Mouse (Mus musculus): ENCODE measurements around the gene Sntb2. TPM values are rescaled to one million over a fixed set of nuclear protein-coding genes. Genes with fewer than 3 reads are reported as not detected.
A peak's percentile ranks its signal among the peaks of the same experiment; 100 is the strongest.
"Not testable (repeated sequence)": the region's sequence is repeated elsewhere in the genome, so short reads cannot be mapped to it uniquely, and the experiment has no call there.

The Sntb2 gene
- polyA plus RNA-seq, 1 experiment from 2014 or later: 18.4 TPM

- 86% methylated on average over 7 of the region's 7 CpGs for WGBS
- Histone ChIP-seq H3K9ac (no peak overlapping the region), H3K9me3 (no peaks in the 10 kb centered on the region), H3K4me3 (no peak overlapping the region), H3K27ac (no peak overlapping the region), H3K36me3 (peaks cover 74% of the 10 kb centered on the region), H3K4me2 (replicated peaks) (no peak overlapping the region), H3K27me3 (no peaks in the 10 kb centered on the region), H3K4me1 (no peaks in the 10 kb centered on the region)
- no peak for ATAC-seq (ENCODE audit: insufficient number of reproducible peaks, insufficient read depth, low FRiP score, low TSS enrichment)
These were observed 27.3 kb upstream of the Sntb2 start for GRCm38 (mm10) chr8:106908291-106908690.

- Histone ChIP-seq H3K4me2 (replicated peaks) (no peak overlapping the region), H3K27ac (no peak overlapping the region), H3K9ac (no peak overlapping the region), H3K9me3 (no peaks in the 10 kb centered on the region), H3K4me3 (no peak overlapping the region), H3K27me3 (no peaks in the 10 kb centered on the region), H3K36me3 (peaks cover 72% of the 10 kb centered on the region), H3K4me1 (no peaks in the 10 kb centered on the region)
- ATAC-seq (ENCODE audit: insufficient number of reproducible peaks, insufficient read depth, low FRiP score, low TSS enrichment): no peak
- 95% methylated on average over 10 of the region's 10 CpGs for whole genome bisulfite sequencing
These were observed 21.9 kb upstream of the Sntb2 start for GRCm38 (mm10) chr8:106913631-106914030.

- Histone ChIP-seq H3K9ac (no peak overlapping the region), H3K27ac (no peak overlapping the region), H3K36me3 (peaks cover 81% of the 10 kb centered on the region), H3K27me3 (no peaks in the 10 kb centered on the region), H3K4me2 (replicated peaks) (no peak overlapping the region), H3K4me3 (no peak overlapping the region), H3K4me1 (no peaks in the 10 kb centered on the region), H3K9me3 (no peaks in the 10 kb centered on the region)
- no peak for ATAC-seq (ENCODE audit: insufficient number of reproducible peaks, insufficient read depth, low FRiP score, low TSS enrichment)
- 89% methylated on average over 8 of the region's 8 CpGs for WGBS
These were observed 15.7 kb upstream of the Sntb2 start for GRCm38 (mm10) chr8:106919721-106920394.

DNA sequence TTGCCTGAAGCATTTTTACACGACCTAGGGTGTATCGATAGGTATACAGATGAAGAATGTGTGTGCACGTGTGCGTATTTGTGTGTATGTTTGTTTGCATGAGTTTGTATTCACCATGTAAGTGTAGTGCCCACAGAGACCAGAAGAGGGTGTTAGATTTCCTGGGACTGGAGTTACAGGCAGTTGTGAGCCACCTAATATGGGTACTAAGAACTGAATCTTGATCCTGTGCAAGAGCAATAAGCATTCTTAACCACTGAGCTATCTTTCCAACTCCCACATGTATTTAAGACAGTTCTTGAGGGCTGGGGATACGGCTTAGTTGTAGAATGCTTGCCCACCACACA lies 15.2 kb upstream of the Sntb2 start:
- 93% methylated on average over 5 of the region's 5 CpGs for WGBS
- Histone ChIP-seq H3K4me3 (no peak overlapping the region), H3K9ac (no peak overlapping the region), H3K27ac (no peak overlapping the region), H3K4me1 (no peaks in the 10 kb centered on the region), H3K4me2 (replicated peaks) (no peak overlapping the region), H3K9me3 (no peaks in the 10 kb centered on the region), H3K36me3 (peaks cover 76% of the 10 kb centered on the region), H3K27me3 (no peaks in the 10 kb centered on the region)
- ATAC-seq (ENCODE audit: insufficient number of reproducible peaks, insufficient read depth, low FRiP score, low TSS enrichment): no peak

GRCm38 (mm10) chr8:106924057-106924456 lies 11.5 kb upstream of the Sntb2 start:
- Histone ChIP-seq H3K27me3 (no peaks in the 10 kb centered on the region), H3K9ac (no peak overlapping the region), H3K4me3 (no peak overlapping the region), H3K4me2 (replicated peaks) (no peak overlapping the region), H3K9me3 (no peaks in the 10 kb centered on the region), H3K27ac (no peak overlapping the region), H3K4me1 (peaks cover under 1% of the 10 kb centered on the region; the same call in 1 of the 2 replicates), H3K36me3 (peaks cover 39% of the 10 kb centered on the region)
- no peak for ATAC-seq (ENCODE audit: insufficient number of reproducible peaks, insufficient read depth, low FRiP score, low TSS enrichment)
- 88% methylated on average over 4 of the region's 4 CpGs for WGBS

DNA sequence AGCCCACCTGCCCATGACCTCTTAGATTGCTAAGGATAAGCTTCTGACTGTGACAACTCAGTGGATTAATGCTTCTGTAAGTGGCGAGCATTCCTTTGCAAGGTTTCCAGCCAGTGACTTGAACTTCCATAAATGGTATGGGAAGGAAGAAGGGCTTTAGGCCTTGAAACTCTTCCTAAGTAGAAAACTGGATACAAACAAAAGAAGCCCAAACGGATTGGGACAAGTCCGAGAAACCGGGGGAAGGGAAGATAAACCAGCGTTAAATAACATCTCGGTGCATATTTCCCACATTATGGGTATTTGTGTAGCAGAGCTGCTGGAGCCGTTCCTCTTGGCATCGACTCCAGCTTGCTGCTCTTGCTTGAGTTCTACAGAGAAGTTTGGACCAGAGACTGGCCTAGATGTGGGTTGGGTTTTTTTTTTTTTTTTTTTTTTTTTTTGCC lies 10.6 kb upstream of the Sntb2 start:
- no peaks in the 10 kb centered on the region for H3K27me3 ChIP-seq
- 82% methylated on average over 8 of the region's 8 CpGs for WGBS
- H3K27ac ChIP-seq: no peak overlapping the region

GRCm38 (mm10) chr8:106925446-106925845 lies 10.1 kb upstream of the Sntb2 start:
- Histone ChIP-seq H3K9me3 (no peaks in the 10 kb centered on the region), H3K4me2 (replicated peaks) (no peak overlapping the region), H3K4me1 (peaks cover 10% of the 10 kb centered on the region), H3K27me3 (no peaks in the 10 kb centered on the region), H3K9ac (no peak overlapping the region), H3K36me3 (peaks cover 26% of the 10 kb centered on the region), H3K27ac (no peak overlapping the region), H3K4me3 (no peak overlapping the region)
- ATAC-seq (ENCODE audit: insufficient number of reproducible peaks, insufficient read depth, low FRiP score, low TSS enrichment): no peak
- WGBS: 92% methylated on average over 4 of the region's 4 CpGs

More for the DNA sequence above, 10.6 kb upstream of the Sntb2 start:
- Histone ChIP-seq H3K9ac (no peak overlapping the region), H3K9me3 (no peaks in the 10 kb centered on the region), H3K4me2 (replicated peaks) (no peak overlapping the region), H3K4me3 (no peak overlapping the region), H3K4me1 (peaks cover 9% of the 10 kb centered on the region), H3K36me3 (peaks cover 31% of the 10 kb centered on the region)
- no peak for ATAC-seq (ENCODE audit: insufficient number of reproducible peaks, insufficient read depth, low FRiP score, low TSS enrichment)

DNA sequence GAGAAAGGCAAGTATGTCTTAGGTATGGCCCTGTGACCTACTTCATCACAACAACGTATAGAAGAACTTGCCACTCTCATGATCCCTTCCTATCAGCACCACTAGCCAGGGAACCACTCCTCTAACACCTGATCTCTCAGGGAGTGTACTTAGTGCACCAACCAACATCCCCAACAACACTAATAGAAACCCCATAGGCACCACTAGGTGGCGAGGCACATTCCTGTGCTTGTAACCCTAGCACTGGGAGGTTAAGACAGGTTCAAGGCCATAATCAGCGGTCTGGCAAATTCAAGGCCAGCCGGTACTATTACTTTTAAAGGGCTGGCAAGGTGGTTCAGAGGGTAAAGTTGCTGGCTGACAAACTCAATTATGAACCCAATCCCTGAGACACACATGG lies 8.3 kb upstream of the Sntb2 start:
- H3K9me3 ChIP-seq: no peaks in the 10 kb centered on the region

DNA sequence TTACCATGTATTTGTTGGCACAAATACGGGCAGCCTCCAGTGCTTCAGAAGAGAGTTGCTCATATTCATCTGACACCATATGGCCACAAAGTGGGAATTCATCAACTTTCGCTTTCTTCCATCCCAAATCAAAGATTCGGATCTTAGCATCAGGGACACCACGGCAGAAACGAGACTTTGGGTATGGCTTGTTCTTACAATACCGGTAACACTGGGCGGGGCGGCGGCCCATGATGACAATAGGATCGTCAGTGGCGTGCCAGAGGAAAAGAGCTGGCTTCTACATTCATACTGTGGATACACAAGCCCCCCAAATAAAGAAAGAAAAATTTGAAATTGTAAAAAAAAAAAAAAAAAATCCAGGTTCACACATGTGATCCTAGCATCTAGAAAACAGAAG lies 7.4 kb upstream of the Sntb2 start:
- H3K9me3 ChIP-seq; H3K4me3 ChIP-seq; H3K4me2 ChIP-seq (replicated peaks); ATAC-seq (ENCODE audit: insufficient number of reproducible peaks, insufficient read depth, low FRiP score, low TSS enrichment); H3K36me3 ChIP-seq; H3K27ac ChIP-seq; H3K9ac ChIP-seq; H3K27me3 ChIP-seq: not testable (repeated sequence)
- peaks cover 14% of the 10 kb centered on the region for H3K4me1 ChIP-seq
- WGBS: 94% methylated on average over 11 of the region's 11 CpGs

More for the DNA sequence above, 8.3 kb upstream of the Sntb2 start:
- H3K4me1 ChIP-seq: peaks cover 11% of the 10 kb centered on the region
- H3K9ac ChIP-seq: no peak overlapping the region
- H3K4me3 ChIP-seq: no peak overlapping the region
- H3K27ac ChIP-seq: no peak overlapping the region
- H3K27me3 ChIP-seq: no peaks in the 10 kb centered on the region
- ATAC-seq (ENCODE audit: insufficient number of reproducible peaks, insufficient read depth, low FRiP score, low TSS enrichment): no peak
- peaks cover 12% of the 10 kb centered on the region for H3K36me3 ChIP-seq
- 50% methylated on average over 4 of the region's 4 CpGs for WGBS
- no peak overlapping the region for H3K4me2 ChIP-seq (replicated peaks)

DNA sequence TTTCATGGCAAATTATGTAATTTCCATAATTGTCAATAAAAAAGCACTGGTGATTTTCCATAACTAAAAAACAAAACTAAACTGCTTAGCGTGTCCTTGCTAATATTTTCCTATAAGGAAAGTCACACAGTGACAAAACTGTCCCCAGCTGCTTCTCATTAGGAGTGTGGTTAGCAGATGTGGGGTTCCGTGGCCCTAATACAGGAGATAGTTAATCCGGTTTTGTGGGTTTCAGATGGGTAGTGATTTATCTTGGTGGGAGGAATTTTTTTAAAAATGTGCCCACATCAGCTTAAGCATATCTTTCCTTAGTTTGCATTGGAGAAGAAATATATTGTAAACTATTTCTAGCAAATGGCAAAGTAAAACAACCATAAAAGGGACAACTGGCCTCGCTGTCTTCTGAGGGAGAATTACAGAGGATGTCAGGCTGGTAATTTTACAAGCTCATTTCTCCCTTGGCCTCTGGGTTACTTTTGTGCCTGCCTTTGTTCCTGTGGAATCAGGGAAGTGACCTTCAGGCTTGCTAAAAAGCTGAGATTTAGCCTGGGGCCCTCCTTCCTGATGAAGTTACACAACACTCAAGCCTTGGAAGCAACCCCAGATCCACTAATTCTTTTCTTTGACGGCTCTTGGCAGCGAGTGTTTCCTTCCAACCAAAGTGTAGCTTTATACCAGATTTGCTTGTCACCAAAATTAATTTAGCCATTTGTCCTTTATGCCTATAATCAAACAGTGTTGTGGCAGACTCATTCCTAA lies 6.2 kb upstream of the Sntb2 start:
- no peak for ATAC-seq (ENCODE audit: insufficient number of reproducible peaks, insufficient read depth, low FRiP score, low TSS enrichment)
- H3K36me3 ChIP-seq: no peaks in the 10 kb centered on the region
- WGBS: 21% methylated on average over 6 of the region's 6 CpGs
- no peak overlapping the region for H3K27ac ChIP-seq
- H3K4me3 ChIP-seq: no peak overlapping the region
- no peaks in the 10 kb centered on the region for H3K27me3 ChIP-seq
- H3K4me2 ChIP-seq (replicated peaks): no peak overlapping the region
- no peaks in the 10 kb centered on the region for H3K9me3 ChIP-seq
- peaks cover 14% of the 10 kb centered on the region for H3K4me1 ChIP-seq
- no peak overlapping the region for H3K9ac ChIP-seq

- Histone ChIP-seq H3K4me3 (no peak overlapping the region), H3K4me2 (replicated peaks) (no peak overlapping the region), H3K27me3 (no peaks in the 10 kb centered on the region), H3K4me1 (peaks cover 14% of the 10 kb centered on the region), H3K9ac (no peak overlapping the region), H3K9me3 (no peaks in the 10 kb centered on the region), H3K27ac (no peak overlapping the region), H3K36me3 (no peaks in the 10 kb centered on the region)
- 71% methylated on average over 5 of the region's 5 CpGs for WGBS
- no peak for ATAC-seq (ENCODE audit: insufficient number of reproducible peaks, insufficient read depth, low FRiP score, low TSS enrichment)
These were observed 5.6 kb upstream of the Sntb2 start for GRCm38 (mm10) chr8:106929921-106930320.

DNA sequence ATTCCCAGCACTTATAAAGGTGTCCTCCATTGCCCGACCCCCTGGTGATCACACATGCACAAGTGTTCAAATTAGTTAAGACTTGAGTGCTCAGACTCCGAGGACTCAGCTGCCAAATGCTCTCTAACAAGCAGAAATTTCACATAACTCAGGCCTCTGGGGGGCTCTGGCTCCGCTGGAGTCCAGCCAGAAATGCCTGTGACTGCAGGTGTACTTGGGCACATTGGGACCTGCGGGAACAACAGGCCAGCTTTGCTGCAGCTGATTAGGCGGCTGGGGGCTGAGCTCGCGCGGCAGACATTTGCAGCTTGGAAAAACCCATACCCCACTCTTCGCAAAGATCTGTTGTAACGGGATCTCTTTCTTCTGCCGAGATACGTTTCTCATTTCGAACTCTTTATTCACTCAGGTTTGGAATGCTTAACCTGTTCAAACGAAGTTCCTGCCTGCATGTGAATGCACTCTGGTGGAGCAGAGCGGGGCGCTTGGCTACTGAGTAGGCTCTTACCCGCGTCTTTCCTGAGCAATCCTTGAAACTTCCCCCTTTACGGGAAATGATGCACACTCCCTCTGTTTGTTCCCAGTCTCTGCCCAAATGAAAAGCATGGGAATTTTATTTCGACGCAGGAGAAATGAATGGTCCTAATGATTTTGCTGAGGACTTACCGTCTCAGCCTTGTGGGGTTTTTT lies 3.0 kb upstream of the Sntb2 start:
- ATAC-seq (ENCODE audit: insufficient number of reproducible peaks, insufficient read depth, low FRiP score, low TSS enrichment): no peak
- Histone ChIP-seq H3K27ac (no peak overlapping the region), H3K27me3 (no peaks in the 10 kb centered on the region), H3K9ac (no peak overlapping the region), H3K4me1 (peaks cover 25% of the 10 kb centered on the region), H3K4me3 (peak overlapping the region; percentile 19), H3K9me3 (no peaks in the 10 kb centered on the region), H3K4me2 (replicated peaks) (peak overlapping the region; percentile 52), H3K36me3 (no peaks in the 10 kb centered on the region)
- WGBS: 6% methylated on average over 22 of the region's 22 CpGs
